Mouse (Mus musculus) spleen, postnatal 14 days (tissue): ENCODE measurements around the gene AC153137.1.
A peak's percentile ranks its signal among the peaks of the same experiment; 100 is the strongest.
"Not testable (repeated sequence)": the region's sequence is repeated elsewhere in the genome, so short reads cannot be mapped to it uniquely, and the experiment has no call there.

Experiments used
- DNase-seq, 2 experiments: peaks; one replicate each; pipeline ENCODE4 v3.0.0; 2021 to 2022; ENCODE audit warnings: low spot score in 2 of 2

AC153137.1 gene

GRCm38 (mm10) chr1:30977868-30978267 lies at the start of gene AC153137.1:
AC153137.1 (minus strand) TSS chr1:30977968.
- not testable (repeated sequence) for DNase-seq

GRCm38 (mm10) chr1:31023173-31023572 lies 45.4 kb upstream of the AC153137.1 start:
- no peak for DNase-seq

- DNase-seq = no peak
Observed at GRCm38 (mm10) chr1:31019283-31019682, 41.5 kb upstream of the AC153137.1 start.

DNA sequence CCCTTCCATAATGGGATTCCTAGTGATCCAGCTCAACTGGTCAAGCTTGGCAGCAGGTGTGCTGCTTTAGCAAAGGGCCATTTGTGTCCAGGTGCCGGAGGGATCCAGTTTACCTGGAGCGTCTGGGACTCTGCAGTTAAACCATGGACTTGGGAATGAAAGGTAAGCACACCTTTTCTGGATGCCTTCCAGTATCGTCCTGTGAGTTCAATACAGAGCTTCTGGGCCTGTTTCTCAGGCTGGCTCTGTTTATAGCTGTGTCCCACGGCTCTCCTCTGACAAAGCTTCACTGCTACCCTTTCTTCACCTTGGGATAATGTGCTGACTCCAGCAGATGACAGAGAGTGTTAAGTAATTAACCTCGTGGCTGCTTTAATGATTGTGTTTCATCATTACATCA lies 39.6 kb upstream of the AC153137.1 start:
- no peak for DNase-seq

DNA sequence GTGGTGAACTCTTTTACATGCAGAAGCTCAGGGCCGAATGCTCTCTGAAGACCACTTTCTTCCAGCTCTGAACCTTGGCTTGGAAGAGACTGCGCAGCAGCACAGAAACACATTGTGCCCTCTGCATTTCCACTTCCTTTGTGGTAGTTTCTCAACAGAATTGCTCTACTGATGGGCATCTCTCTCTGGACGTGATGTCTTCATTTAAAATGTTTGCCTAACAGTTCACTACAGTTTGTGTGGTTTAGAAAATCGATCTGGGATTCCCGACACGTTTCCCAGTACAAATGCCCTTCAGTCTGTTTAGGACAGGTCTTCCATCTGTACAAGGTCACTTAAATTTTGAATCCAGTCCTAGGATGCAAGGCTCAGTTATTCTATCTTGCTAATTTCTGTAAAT lies 38.3 kb upstream of the AC153137.1 start:
- DNase-seq = no peak

- no peak for DNase-seq
Observed at GRCm38 (mm10) chr1:31015261-31015660, 37.5 kb upstream of the AC153137.1 start.

- DNase-seq = not testable (repeated sequence)
Observed at GRCm38 (mm10) chr1:30977239-30977638, 529 bp downstream of the AC153137.1 start.

DNA sequence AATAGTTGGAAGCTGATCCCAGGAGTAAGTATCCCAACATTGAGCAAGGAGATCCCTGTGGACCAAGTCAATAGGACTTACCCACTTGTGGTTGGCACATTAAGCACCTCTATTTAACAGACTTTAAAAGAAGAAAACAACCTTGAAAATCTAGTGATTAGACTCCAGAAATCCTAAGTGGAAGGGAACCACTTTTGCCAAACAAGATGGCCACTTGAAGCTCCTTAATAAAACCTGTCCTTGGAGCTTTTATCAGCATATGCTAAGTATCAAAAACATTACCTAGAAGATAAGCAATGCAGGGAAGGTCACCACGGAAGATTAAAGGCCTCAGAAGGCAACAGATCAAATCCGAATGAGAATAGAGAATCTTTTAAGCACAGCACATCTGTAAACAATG lies 26.0 kb downstream of the AC153137.1 start:
- no peak for DNase-seq

DNA sequence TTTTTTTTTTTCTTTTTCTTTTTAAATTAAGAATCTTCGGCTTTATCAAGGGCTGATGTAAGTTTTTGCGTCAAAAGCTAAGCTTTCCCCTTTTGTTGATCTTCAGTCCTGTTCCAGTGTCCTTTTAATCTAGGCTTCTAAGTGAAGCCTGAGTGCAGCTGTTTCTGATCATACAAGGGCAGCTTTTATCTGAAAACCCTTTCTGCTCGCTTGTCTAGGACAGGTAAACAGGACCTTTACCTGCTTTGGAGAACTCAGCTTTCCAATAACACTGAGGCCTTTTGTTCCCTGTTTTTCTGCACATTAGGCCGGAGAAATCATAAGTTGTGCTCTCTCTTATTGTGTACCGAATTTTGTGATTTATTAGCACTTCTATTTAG lies 27.3 kb downstream of the AC153137.1 start:
- no peak for DNase-seq

GRCm38 (mm10) chr1:30949710-30950455 lies 27.9 kb downstream of the AC153137.1 start:
- DNase-seq = peak; percentile 92 to 96

- DNase-seq = peak; percentile 25 to 44
Observed at GRCm38 (mm10) chr1:30948950-30949639, 28.7 kb downstream of the AC153137.1 start.

GRCm38 (mm10) chr1:30948361-30948949 lies 29.3 kb downstream of the AC153137.1 start:
- DNase-seq = peak in 1 of 2 experiments; percentile 21

DNA sequence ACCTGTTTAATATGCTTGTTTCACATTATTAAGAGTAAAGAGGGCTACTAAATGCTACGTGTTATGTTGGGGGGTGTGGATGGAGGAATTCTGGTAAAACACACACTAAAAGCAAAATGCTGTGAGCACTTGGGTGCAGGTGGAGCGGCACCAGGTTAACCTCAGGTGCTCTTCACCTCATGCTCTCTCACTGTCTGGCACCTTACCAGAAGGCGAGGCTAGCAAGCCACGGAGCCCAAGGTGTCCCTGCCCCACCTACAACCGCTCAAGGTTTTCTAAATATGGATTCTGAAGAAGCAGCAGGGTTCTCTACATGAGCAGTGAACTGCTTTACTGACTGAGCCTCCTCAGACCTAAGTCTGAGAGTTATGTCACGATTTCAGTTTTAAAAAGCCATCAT lies 32.6 kb downstream of the AC153137.1 start:
- DNase-seq = no peak

DNA sequence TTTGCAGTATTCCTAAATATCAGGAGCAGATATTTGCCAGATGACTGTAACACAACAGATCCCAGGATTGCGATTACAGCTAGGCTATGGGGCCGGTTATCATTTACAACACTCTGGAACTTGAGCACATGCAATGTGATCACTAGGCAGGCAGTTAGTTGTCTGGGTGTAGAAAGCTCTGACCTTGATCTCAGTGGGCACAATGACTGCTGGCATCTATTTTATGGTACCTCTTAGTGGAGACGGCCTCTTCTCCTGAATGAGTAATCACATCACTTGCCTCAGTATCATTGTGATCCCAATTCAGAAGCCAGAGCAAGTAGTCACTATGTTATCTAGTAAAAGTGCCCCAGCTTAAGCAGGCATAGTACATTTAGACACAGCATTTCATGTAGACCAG lies 37.2 kb downstream of the AC153137.1 start:
- DNase-seq = no peak

DNA sequence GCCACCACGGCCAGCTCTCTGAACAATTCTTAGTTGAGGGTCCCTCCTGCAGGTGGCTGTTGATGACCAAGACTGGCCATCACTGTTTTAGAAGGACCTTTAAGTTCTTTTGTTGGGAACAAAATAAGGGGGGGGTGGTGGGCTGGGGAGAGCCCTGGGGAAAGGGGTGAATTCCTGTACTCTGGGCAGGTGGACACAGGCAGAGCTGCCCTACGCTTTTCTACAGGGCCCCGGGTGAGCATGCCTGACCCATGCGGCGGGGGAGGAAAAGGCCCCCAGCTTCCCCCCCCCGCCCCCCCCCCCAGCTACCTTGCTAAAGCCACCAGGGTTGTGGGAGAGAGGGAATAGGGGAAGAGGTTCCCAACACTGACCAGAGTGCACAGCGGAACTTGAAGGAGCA lies 39.4 kb downstream of the AC153137.1 start:
- DNase-seq = no peak

DNA sequence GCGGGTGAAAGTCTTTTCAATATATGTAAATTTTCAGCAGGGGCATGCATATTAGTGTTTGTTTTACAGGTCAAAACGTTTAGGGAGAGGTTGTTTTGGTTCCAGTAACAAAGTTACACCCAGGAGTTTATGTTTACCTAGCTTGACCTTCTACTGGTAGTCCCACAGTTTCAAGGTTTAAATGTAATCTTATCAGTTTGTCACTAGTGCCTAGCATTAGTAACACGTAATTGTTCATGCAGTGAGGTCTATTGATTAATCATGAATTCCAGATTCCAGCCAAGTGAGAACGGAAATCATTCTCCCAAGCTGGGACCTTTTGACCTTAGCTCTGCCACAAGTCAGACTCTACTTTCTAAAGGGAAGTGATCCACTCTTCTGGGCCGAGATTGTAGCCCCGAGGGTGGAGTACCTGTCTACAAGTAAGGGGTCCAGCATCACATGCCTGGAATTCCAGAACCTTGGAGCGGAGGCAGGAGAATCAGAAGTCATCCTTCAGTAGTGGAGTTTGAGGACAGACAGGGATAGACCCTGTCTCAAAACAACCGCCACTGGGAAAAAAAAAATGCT lies 40.3 kb downstream of the AC153137.1 start:
- DNase-seq = no peak

DNA sequence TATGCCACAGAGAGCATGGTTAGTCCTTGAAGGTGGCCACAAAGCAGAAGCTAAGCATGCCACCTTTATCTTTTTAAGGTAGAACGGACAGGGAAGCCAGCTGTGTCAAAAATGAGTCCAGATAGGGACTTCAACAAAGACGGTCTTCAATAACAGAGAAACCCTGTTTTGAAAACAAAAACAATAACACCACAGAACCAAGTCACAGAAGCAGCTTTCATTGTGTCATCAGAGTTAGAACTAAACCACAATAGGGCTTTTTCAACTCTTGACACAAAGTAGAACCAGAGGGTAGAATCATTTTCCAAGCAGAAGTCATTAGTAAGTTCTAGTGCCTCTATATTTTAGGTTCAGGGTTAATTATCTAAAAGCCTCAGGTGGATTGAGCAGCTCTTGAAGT lies 41.3 kb downstream of the AC153137.1 start:
- no peak for DNase-seq

- DNase-seq = no peak
Observed at GRCm38 (mm10) chr1:30930823-30931222, 46.9 kb downstream of the AC153137.1 start.

DNA sequence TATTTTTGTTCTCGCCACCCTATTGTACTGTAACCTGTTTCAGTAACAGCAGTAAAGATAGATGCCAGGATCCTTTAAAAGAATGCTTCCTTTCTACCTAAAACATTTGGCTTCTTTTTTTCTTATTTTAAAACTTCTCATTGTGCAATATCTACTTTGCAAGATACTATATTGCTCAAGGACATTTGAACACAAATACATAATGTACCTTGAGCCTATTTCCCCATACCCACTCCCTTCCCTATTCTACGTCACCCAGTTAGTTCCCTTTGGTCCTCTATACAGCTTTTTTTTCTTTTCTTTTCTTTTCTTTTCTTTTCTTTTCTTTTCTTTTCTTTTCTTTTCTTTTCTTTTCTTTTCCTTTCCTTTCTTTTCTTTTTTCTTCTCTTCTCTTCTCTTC lies 47.6 kb downstream of the AC153137.1 start:
- no peak for DNase-seq
